In the genomic region with DNA sequence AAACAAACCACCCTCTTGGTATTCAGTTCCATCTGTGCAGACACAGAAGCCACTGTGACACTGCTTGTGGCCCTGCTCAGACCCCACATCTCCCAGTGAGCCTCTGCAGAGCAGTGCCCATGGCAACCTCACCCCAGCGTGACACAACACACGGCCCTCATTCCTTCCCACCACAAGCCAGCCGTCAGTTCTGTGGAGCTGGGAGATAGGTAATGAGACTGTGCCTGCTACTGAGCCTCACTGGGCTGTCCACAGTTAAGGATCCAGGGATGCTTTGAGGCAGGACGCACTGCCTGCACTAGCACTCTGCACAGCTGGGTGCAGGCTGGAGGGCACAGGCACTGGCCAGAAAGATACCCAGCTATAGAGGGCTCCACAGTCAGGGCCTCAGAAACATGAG, we compare ENCODE assay signal across 9 mouse cellular contexts. TPM values are rescaled to one million over a fixed set of nuclear protein-coding genes. Genes with fewer than 3 reads are reported as not detected.
DNase-seq lines count a peak whose midpoint lies in the region; ATAC-seq lines count a peak whose summit lies in the region.
"Had no signal": no experiment of that assay in that cellular context is flagged by ENCODE, and none has a peak within 500 bp of the region (broad histone marks: within the 10 kb centered on the region; RNA-seq: fewer than 3 reads in every experiment).

No protein-coding gene starts in this region.

- peaks cover 2% of the 10 kb centered on the region for H3K4me1 ChIP-seq in kidney, embryonic 14.5 days (ENCODE audit: control insufficient read depth, insufficient read depth, low read length)
- peaks cover 12% of the 10 kb centered on the region for H3K4me1 ChIP-seq in embryonic facial prominence, embryonic 15.5 days

- 25% methylated on average over 4 of the region's 4 CpGs for WGBS in kidney, embryonic 14.5 days
- 43% methylated on average over 4 of the region's 4 CpGs for WGBS in embryonic facial prominence, embryonic 15.5 days

- ATAC-seq in kidney, embryonic 14.5 days (ENCODE audit: low FRiP score, low TSS enrichment): peak; percentile 69
- ATAC-seq in embryonic facial prominence, embryonic 15.5 days (ENCODE audit: insufficient number of reproducible peaks, low FRiP score, low TSS enrichment, low read depth): no peak
- peak; percentile 43 for ATAC-seq in megakaryocyte progenitor cell, adult 5-6 weeks (replicated peaks; ENCODE audit: poor library complexity)

- peaks cover 16% of the 10 kb centered on the region; the same call in 1 of the 2 replicates for H3K36me3 ChIP-seq in kidney, embryonic 14.5 days (ENCODE audit: control insufficient read depth, insufficient read depth, low read length)
- H3K36me3 ChIP-seq in embryonic facial prominence, embryonic 15.5 days: no peaks in the 10 kb centered on the region

- no peaks in the 10 kb centered on the region for H3K9me3 ChIP-seq in kidney, embryonic 14.5 days (ENCODE audit: control insufficient read depth, low read length)
- H3K9me3 ChIP-seq in embryonic facial prominence, embryonic 15.5 days (replicated peaks): no peaks in the 10 kb centered on the region

- H3K4me3 ChIP-seq in kidney, embryonic 14.5 days (ENCODE audit: low read length): no peak overlapping the region
- H3K4me3 ChIP-seq in embryonic facial prominence, embryonic 15.5 days (replicated peaks): no peak overlapping the region

- H3K27ac ChIP-seq in kidney, embryonic 14.5 days (ENCODE audit: low read depth, low read length): peak overlapping the region; percentile 3; the same call in 1 of the 2 replicates
- 0 out of 2 replicates have a peak overlapping the region, but pooled peaks have one; percentile 39 for H3K27ac ChIP-seq in embryonic facial prominence, embryonic 15.5 days (replicated peaks)

- no peaks in the 10 kb centered on the region for H3K27me3 ChIP-seq in kidney, embryonic 14.5 days (ENCODE audit: control insufficient read depth, insufficient read depth, low read length)
- no peaks in the 10 kb centered on the region for H3K27me3 ChIP-seq in embryonic facial prominence, embryonic 15.5 days

- no peak overlapping the region for H3K9ac ChIP-seq in kidney, embryonic 14.5 days (ENCODE audit: low read depth, low read length)
- H3K9ac ChIP-seq in embryonic facial prominence, embryonic 15.5 days: no peak overlapping the region

- H3K4me2 ChIP-seq in kidney, embryonic 14.5 days (replicated peaks; ENCODE audit: low read depth, low read length): no peak overlapping the region
- H3K4me2 ChIP-seq in embryonic facial prominence, embryonic 15.5 days (replicated peaks): no peak overlapping the region

- no peak for DNase-seq in kidney, adult 18-20 months
- peak; percentile 4 to 10 for DNase-seq in B cell, adult 2 months
- DNase-seq in layer of hippocampus, adult 9-11 months: no peak
- DNase-seq in urinary bladder, postnatal 14 days (ENCODE audit: low spot score): no peak
- DNase-seq in adrenal gland, postnatal 25 days: no peak
- DNase-seq: right cerebral cortex, adult 18-20 months had no signal

RNA-seq across cellular contexts. Expression of a gene that starts 10.4 kb away (rescaled TPM):
- 31.6 and 40.6 TPM in 2 replicates for polyA plus RNA-seq in kidney, embryonic 14.5 days (2014; fragmentation: Nextera tagmentation; extraction: Ambion mirVana)
- polyA plus RNA-seq in embryonic facial prominence, embryonic 15.5 days (2015; fragmentation: Nextera tagmentation; extraction: Ambion mirVana): 35.5 and 35.8 TPM in 2 replicates
- 20.7 and 26.2 TPM in 2 replicates for total RNA-seq in megakaryocyte progenitor cell, adult 5-6 weeks (2015)
- total RNA-seq in megakaryocyte progenitor cell, adult 5-6 weeks (2017): 60.9 and 69.2 TPM in 2 replicates
- 9.8 and 15.8 TPM in 2 replicates for total RNA-seq in adrenal gland, postnatal 25 days (2021)

RNA-seq across cellular contexts. Expression of a gene that starts 27.0 kb away (rescaled TPM):
- 2.6 and 3.4 TPM in 2 replicates for polyA plus RNA-seq in kidney, embryonic 14.5 days (2014; fragmentation: Nextera tagmentation; extraction: Ambion mirVana)
- 3.8 and 4.2 TPM in 2 replicates for polyA plus RNA-seq in embryonic facial prominence, embryonic 15.5 days (2015; fragmentation: Nextera tagmentation; extraction: Ambion mirVana)
- not detected in 2 replicates for total RNA-seq in megakaryocyte progenitor cell, adult 5-6 weeks (2015)
- total RNA-seq in megakaryocyte progenitor cell, adult 5-6 weeks (2017): not detected in 2 replicates
- 3.5 and 4.8 TPM in 2 replicates for total RNA-seq in adrenal gland, postnatal 25 days (2021)

RNA-seq across cellular contexts. Expression of a gene that starts 34.4 kb away (rescaled TPM):
- 6.2 and 6.8 TPM in 2 replicates for polyA plus RNA-seq in kidney, embryonic 14.5 days (2014; fragmentation: Nextera tagmentation; extraction: Ambion mirVana)
- 10.2 and 14.6 TPM in 2 replicates for polyA plus RNA-seq in embryonic facial prominence, embryonic 15.5 days (2015; fragmentation: Nextera tagmentation; extraction: Ambion mirVana)
- total RNA-seq in megakaryocyte progenitor cell, adult 5-6 weeks (2015): 15.8 and 18.8 TPM in 2 replicates
- total RNA-seq in megakaryocyte progenitor cell, adult 5-6 weeks (2017): 11.1 and 20.2 TPM in 2 replicates
- total RNA-seq in adrenal gland, postnatal 25 days (2021): 22.5 and 31.2 TPM in 2 replicates

RNA-seq across cellular contexts. Expression of a gene that starts 44.8 kb away (rescaled TPM):
- 0.47 and 0.77 TPM in 2 replicates for polyA plus RNA-seq in kidney, embryonic 14.5 days (2014; fragmentation: Nextera tagmentation; extraction: Ambion mirVana)
- 4.2 and 4.6 TPM in 2 replicates for polyA plus RNA-seq in embryonic facial prominence, embryonic 15.5 days (2015; fragmentation: Nextera tagmentation; extraction: Ambion mirVana)
- total RNA-seq in megakaryocyte progenitor cell, adult 5-6 weeks (2015): 1.8 and 2.3 TPM in 2 replicates
- 1.3 and 2.1 TPM in 2 replicates for total RNA-seq in megakaryocyte progenitor cell, adult 5-6 weeks (2017)
- 0.49 and 0.57 TPM in 2 replicates for total RNA-seq in adrenal gland, postnatal 25 days (2021)

Comparison
In these comparisons a context has a peak if more than half of its experiments do, and no peak if none do; other contexts are left out.
1. DNase-seq: peak in B cell, adult 2 months (2 of 2); none in kidney, adult 18-20 months (single experiment), layer of hippocampus, adult 9-11 months (single experiment), urinary bladder, postnatal 14 days (single experiment) and adrenal gland, postnatal 25 days (single experiment).